Mouse (Mus musculus): Measurements from ENCODE around the gene Uck1. TPM values are rescaled to one million over a fixed set of nuclear protein-coding genes. Genes with fewer than 3 reads are reported as not detected.
A peak's percentile ranks its signal among the peaks of the same experiment; 100 is the strongest.

The Uck1 gene
- total RNA-seq, 2 experiments from 2014 or later: 55.5 to 59.2 TPM

- no peak for DNase-seq (ENCODE audit: low spot score in 2 of 2)
Measured at GRCm38 (mm10) chr2:32275823-32276222, 15.9 kb upstream of the Uck1 start.

DNA sequence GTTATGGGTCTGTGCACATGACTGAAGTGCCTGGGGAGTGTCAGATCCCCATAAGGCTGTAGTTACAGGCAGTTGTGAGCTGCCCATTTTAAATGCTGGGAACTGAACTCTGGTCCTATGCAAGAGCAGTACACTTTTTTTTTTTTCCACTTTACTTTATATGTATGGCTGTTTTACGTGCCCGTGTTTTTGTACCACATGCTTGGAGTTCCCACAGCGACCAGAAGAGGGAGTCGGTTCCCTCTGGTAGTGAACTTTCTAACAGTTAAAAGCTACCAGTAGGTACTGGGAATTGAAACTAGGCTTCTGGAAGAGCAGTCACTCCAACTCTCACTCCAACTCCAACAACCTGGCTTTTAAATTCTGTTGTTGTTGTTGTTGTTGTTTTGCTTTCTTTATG lies 676 bp upstream of the Uck1 start:
- peak in 1 of 2 experiments; percentile 19 for DNase-seq (ENCODE audit: low spot score in 2 of 2)

DNA sequence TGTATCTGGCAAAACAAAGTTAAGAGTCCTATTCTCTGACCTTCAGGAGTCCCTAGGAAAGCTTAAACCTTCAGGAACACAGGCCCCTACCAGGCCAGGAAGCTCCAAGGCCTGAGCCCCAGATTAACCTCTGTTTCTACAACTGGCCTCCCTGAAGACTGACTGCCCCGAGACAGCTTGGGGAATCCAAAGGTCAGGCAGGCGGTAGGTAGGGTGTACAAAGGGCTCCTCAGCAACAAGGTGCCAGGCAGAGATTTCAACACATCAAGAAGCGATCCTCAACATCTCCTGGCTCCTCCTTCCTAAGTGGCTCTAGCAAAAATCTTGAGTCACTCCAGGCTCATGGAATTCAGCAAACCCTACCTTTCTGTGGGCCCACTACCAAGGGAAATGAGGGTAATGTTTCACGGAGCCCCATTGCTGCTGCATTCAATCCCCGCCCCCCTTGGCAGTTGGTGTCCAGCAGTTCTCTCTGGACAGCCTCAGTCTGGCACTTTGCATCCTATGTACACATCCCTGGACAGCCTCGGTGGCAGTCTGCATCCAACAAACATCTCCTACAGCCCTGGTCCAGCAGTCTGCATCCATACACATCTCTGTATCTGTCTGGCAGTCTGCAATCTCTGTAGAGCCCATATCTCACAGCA lies 949 bp downstream of the Uck1 start:
- no peak for DNase-seq (ENCODE audit: low spot score in 2 of 2)

GRCm38 (mm10) chr2:32256273-32256672 lies 3.7 kb downstream of the Uck1 start:
- no peak for DNase-seq (ENCODE audit: low spot score in 2 of 2)

DNA sequence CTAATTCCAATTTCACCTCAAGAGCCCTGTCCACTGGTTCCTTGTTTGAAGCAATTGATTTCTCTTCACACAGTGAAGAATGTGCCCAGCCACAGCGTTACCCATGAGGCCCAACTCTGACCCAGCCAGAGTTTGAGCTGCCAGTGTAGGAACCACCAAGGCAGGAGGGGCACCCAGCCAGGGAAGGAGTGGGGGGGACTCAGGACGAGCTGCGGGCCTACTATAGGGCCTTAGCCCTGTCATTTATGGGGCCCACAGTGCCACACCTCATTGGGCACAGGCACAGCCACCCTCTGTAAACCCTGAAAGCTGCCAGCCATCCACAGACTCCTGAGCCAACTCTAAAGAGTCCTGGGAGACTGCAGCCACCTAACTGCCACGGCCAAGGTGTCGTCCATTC lies 5.4 kb downstream of the Uck1 start:
- no peak for DNase-seq (ENCODE audit: low spot score in 2 of 2)

DNA sequence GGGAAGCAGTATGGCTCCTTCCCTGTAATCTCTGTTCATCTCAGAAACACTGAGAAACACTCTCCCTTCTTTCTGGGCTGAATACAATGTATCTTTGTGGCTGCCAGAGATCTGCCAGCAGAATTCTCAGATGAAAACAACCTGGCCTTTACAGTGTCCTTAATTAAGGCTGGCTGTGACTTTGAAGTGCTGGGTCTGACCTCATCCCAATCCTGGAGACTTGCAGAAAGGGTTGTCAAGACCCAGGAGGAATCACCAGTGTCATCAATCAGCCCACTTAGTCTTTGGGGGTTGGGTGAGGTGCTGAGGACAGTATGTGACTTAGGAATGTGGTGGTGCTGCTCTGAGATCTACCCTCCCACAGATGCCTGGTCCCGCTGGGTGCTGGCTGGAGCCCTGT lies 6.6 kb downstream of the Uck1 start:
- no peak for DNase-seq (ENCODE audit: low spot score in 2 of 2)

DNA sequence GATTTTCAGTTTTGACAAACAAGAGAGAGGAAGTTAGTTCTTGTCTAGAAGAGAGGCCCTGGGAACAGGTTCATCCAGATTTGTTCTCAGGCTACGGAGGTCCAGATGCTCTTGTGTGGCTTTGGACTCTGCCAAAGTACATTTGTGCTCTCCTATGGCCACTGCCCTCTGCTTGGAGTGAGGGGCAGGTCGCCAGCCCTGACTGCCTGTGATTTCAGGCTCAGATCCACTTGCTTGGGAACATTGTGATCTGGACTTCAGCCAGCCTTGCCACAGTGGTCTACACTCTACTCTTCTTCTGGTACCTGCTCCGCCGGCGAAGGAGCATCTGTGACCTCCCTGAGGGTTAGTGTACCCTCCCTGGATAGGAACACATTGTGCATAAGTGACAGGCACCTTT lies 7.3 kb downstream of the Uck1 start:
- DNase-seq (ENCODE audit: low spot score in 2 of 2): no peak

DNA sequence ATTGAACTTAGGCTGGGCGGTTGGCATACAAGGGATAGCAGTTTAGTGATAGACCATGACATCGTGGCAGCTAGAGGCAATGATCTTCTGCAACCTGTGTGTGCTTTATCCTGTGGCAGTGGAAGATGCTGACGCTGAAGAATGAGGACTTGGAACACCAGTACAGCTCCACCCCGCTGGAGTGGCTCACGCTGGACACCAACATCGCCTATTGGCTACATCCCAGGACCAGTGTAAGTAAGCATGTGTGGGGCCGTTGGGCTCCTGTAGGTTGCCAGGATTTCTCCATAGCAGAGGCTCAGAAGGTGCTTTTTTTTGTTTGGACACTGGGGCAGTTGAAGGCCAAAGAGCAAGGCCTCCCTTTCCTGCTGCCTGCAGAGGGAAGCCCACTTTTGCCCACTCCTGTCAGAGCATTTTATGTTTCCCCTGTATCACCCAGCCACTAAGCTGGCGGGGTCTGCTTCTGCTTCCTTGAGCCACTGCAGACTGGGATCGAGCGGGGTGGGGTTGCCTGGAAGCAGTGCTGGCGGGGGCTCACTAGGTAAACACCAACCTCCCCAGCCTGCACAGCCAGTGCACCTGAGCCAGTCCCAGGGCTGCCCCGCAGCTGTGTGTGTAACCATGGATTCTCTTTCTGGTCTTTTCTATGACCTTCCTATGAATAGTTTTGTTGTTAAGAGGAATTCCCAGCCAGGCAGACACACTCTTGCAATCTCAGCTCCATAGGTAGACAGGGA lies 8.0 kb downstream of the Uck1 start:
- no peak for DNase-seq (ENCODE audit: low spot score in 2 of 2)

DNA sequence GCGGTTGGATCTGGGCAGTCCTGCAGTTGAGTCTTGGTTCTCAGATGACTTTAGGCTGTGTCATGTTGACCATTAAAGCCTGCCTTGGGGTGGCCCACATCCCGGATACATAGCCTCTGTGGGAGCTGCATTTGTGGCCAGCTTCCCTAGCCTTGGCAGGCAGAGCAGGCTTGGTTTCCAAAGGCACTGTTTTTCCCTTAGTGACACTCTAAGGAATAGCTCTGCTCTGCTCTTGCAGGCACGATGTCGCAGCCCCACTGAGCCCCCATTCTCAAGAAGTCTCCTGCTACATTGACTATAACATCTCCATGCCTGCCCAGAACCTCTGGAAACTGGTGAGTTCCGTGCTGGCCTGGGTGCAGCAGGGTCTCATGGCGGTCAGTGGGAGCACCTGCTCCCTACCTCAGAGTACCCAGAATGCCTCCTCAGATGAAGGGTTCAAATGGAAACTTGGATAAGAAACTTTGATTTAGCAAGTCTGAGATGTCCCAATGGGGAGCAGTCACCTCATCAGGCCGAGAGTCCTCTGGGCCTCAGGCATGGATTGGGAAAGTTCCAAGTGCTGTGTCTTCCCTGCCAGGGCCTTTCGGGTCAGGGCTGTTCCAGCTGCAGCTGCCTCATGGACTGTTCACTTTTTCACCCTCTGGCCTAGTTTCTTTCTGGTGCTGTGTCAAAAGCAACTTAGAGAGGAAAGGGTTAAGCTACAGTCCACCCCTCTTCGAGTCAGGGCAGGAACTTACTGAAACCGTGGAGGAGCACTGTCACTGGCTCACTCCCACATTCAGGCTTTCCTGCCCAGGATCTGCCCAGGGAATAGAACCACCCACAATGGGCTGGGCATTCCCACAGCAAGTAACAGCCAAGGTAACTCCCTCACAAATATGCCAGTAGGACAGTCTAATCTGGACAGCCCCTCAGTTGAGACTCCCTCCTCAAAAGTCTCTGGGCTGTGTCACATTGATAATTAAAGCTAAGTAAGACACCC lies 11.3 kb downstream of the Uck1 start:
- no peak for DNase-seq (ENCODE audit: low spot score in 2 of 2)

DNA sequence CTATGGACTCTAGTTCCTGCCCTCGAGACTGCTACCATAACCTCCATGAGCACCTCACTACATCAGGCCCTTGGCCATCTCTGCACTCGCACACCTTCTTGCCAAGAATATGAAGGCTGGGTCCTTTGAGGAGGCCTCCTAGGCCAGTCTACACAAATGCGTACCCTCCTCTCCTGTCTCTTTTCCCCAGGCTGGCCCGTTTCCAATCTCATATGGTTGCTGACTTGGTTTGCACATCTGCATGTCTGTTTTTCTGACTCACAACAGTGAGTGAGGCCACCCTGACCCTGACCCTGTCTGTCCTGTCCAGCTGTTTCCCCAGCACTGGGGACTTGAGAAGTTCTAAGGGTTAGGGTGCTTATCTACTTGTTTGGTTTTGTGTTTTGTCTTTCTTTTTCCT lies 13.2 kb downstream of the Uck1 start:
- DNase-seq (ENCODE audit: low spot score in 2 of 2): no peak

DNA sequence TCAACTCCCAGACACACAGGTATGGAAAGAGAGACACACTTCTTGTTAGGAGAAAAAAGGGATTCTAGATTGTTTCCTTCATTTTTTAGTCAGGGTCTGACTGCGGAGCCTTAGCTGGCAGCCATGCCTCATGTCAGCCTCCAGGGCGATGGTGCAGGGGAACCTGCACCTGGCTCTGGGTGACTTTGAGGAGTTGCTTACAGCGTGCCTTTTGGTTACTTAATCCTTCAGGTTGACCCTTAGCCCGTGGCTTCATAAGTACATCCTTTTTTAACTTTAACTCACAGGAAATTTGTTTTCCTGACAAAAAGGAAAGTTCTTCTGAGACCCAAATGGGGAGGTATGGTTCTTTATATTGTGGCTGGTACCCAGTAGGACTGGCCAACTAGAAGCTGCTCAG lies 17.0 kb downstream of the Uck1 start:
- DNase-seq (ENCODE audit: low spot score in 2 of 2): no peak

DNA sequence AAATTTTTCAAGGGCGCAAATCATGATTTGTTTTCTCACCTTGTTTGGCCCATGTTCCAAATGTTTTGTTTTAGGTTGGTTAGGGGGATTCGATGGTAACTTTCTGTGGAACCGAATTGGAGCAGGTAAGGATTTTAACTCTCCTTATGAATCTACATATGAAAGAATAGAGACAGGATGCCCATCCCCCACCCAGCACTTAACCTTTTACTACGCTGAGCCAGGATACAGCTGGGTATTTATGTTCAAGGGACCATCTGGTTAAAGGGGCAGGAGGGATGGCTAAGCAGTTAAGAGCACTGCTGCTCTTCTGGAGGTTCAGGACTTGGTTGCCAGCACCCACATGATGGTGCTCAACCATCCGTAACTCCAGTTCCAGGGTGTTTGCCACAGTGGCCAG lies 19.4 kb downstream of the Uck1 start:
- no peak for DNase-seq (ENCODE audit: low spot score in 2 of 2)

GRCm38 (mm10) chr2:32238708-32239435 lies 21.1 kb downstream of the Uck1 start:
- no peak for DNase-seq (ENCODE audit: low spot score in 2 of 2)

GRCm38 (mm10) chr2:32237571-32237970 lies 22.4 kb downstream of the Uck1 start:
- no peak for DNase-seq (ENCODE audit: low spot score in 2 of 2)

DNA sequence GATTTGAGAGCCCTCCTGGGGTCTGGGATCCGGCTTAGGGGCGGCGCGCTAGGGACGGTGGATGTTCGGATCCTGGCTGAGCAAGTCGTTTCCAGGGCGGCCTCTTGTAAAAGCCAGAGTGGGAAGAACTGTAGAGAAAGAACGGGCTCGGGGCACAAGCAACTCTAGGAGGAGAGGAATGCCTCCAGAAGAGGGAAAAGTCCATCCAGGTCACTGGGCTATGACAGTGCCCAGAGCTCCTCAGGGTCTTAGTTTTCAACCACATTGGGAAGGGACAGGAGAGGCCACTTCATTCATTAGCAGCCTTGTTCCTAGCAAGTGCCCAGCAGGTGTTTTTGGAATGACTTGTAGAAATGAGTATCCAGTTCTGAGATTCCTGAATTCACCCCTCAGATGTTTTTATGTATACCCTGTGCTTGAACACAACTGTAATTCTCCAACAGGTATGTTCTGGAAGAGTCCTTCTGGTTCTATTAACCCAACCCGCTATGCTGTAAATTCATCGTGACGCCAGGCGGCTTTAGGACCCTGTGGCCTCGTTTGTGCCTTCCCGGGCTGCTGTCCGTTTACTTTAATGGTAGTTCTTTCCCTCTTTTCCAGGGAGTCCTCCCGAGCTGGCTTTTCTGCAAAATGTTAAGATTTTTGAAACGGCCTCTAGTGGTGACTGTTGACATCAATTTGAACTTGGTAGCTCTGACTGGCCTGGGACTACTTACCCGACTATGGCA lies 23.0 kb downstream of the Uck1 start:
- DNase-seq (ENCODE audit: low spot score in 2 of 2): peak in 1 of 2 experiments; percentile 57

GRCm38 (mm10) chr2:32235886-32236759 lies 23.8 kb downstream of the Uck1 start, which contains the start of gene Pomt1:
Gene Pomt1, plus strand, starts transcription at chr2:32236590.
- peak; percentile 91 to 96 for DNase-seq (ENCODE audit: low spot score in 2 of 2)

DNA sequence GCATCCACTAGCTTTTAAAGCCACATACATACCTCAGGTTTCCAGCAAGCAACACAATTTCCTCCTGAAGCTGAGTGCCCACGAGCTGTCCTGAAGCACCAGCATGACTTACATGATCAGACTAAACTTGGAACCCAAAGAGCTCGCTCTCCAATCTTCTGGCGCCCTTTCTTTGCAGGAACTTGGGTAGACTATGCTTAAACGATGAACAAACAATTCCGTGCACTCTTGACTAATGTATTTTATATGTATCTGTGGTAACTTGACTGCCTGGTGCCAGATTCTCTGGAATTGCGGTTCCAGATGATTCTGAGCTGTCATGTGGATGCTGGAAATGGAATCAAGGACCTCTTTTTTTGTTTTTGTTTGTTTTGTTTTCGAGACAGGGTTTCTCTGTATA lies 24.5 kb downstream of the Uck1 start:
- no peak for DNase-seq (ENCODE audit: low spot score in 2 of 2)

DNA sequence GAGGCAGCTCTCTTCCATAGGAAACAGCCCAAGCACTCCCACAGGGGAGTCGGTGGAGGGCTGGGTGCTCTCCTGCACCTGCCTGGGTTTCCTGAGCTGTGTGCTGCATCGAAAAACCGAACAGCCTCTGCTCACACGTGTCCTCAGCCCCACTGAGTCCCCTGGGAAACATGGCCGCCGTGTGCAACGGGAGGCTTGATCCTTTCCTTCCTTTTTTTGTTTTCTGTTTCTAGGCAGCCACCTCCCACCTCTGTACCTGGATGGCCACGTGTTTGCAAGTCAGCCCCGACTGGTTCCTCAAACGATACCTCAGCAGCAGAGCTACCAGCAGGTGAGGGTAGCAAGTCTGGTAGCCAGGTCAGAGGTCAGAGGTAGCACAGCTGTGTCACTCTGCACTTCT lies 37.9 kb downstream of the Uck1 start:
- no peak for DNase-seq (ENCODE audit: low spot score in 2 of 2)

GRCm38 (mm10) chr2:32221577-32221976 lies 38.4 kb downstream of the Uck1 start:
- no peak for DNase-seq (ENCODE audit: low spot score in 2 of 2)
